Mouse (Mus musculus) cerebellum, adult (tissue): ENCODE data around the gene Serpinb11.
A peak's percentile ranks its signal among the peaks of the same experiment; 100 is the strongest.

Experiments
- ATAC-seq: cut with Nextera tagmentation; 2 replicates; pipeline ENCODE4 v1.9.2; 2017; ENCODE audit warnings: mild to moderate bottlenecking, moderate library complexity, mixed read lengths; ENCODE audit not compliant: insufficient number of reproducible peaks, low FRiP score, low TSS enrichment

Serpinb11 gene

GRCm38 (mm10) chr1:107360898-107361297, at the start of gene Serpinb11:
Gene Serpinb11 (plus strand): TSS chr1:107361198.
- ATAC-seq = no peak

GRCm38 (mm10) chr1:107345979-107346378, 15.0 kb upstream of the Serpinb11 start:
- ATAC-seq = peak; percentile 49; the same call in 1 of the 2 replicates

DNA sequence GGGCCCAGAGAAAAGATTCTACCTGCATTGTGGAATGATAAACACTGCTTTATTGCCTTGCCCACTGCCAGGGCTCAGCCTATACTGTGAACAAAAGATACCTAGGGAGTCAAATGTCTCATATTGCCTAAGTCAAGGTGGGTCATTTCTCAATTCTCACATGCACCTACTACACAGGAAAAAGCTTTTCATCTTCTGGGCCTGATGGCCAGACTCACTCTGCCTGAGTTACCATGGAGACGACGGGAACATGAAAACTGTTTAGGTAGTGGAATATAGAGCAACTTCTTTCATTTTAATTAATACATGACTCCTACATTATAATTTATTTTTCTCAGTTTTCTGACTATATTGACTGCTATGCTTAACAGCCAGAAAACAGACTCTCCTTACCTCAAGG, 14.2 kb upstream of the Serpinb11 start:
- no peak for ATAC-seq

GRCm38 (mm10) chr1:107350392-107350791, 10.6 kb upstream of the Serpinb11 start:
- no peak for ATAC-seq

GRCm38 (mm10) chr1:107351115-107351514, 9.9 kb upstream of the Serpinb11 start:
- ATAC-seq = no peak

GRCm38 (mm10) chr1:107353046-107353445, 8.0 kb upstream of the Serpinb11 start:
- no peak for ATAC-seq

DNA sequence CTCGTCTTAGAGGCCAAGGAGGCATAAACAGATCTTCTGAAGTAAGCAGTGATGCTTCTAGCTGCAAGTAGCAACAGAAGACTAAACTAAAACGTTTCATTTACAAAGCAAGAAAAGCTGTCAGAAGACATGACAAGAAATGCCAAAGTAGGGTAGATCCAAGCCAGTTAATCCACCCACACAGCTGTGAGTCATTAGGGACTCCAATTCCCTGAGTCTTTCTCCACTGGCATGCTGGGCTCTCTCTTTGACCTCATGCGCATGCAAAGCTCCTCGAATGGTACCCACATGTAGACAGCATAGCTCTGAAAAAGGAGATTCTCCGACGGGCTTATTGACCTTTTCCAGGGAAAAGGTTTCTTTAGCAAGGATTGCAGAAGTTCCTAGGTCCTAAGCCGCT, 5.0 kb downstream of the Serpinb11 start:
- no peak for ATAC-seq

- ATAC-seq = no peak
Observed at GRCm38 (mm10) chr1:107368944-107369343, 7.9 kb downstream of the Serpinb11 start.

DNA sequence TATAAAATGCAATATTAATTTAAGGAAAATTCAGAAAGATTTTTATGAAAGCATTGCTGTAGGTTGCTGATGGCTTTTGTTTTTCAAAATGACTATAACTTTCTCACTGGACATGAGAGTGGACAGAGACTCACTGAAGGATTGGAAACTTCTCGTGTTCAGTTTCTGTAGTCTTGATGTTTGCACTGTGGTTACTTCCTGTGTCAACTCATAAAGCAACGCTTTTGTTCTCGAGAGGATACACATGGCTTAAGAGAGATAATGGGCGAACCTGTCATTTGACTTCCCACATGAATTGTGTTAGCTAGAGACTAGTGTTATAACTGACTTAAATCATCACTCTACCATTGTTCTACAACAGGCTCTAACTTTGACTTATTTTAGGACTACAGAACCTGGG, 16.0 kb downstream of the Serpinb11 start:
- no peak for ATAC-seq

GRCm38 (mm10) chr1:107378368-107378767, 17.4 kb downstream of the Serpinb11 start:
- no peak for ATAC-seq

DNA sequence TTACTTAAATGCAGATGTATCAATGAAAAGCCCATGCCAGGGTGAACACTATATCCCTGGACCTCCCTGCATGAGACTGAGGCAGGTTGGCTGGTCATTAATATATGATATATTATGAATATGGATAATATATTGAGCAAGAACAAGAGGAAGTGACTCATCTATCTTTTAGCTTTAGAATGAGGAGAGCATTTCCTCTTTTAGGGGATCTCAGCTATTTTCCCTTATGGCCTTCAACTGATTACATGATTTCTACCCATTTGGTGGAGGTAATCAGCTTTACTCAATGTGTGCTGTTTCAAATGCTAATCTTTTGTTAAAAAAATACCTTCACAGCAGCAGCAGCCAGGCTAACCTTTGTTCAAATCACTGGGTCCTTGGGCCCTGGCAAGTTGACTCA, 20.5 kb downstream of the Serpinb11 start:
- no peak for ATAC-seq

DNA sequence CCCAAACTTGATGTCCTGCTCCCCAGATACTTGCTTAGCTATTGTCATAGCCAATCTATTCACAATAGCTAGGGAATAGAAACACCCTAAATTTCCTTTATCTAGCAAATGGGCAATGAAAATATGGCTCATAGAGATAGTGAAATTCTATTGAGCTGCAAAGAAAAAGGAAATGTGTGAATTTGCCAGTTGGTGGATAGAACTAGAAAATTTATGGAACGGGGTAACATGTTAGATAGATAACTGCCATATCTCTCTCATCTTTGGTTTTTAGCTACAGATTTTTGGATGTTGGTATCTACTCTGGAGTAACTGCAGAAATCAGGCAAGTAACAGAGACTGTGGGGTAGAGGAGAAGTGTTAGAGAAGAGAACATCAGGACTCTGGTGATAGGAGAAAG, 21.4 kb downstream of the Serpinb11 start:
- ATAC-seq = no peak

DNA sequence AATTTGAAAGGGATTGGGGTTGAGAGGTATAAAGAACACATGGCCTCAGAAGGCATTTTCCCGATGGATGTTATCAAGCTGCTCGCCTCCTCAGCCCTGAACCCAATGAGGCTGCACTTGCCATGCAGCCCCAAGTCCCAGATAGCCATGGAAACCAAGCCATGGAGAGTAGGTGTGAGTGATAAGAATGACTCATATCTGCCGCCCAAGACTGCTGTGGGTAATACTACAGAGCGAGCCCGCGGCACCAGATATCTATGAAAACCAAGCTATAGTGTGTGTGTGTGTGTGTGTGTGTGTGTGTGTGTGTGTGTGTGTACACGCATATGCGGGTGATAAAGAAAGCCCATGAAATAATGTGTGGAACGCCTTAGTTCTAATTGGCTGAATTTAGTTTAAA, 23.5 kb downstream of the Serpinb11 start:
- ATAC-seq = no peak

- ATAC-seq = no peak
Observed at GRCm38 (mm10) chr1:107389753-107390152, 28.8 kb downstream of the Serpinb11 start.

DNA sequence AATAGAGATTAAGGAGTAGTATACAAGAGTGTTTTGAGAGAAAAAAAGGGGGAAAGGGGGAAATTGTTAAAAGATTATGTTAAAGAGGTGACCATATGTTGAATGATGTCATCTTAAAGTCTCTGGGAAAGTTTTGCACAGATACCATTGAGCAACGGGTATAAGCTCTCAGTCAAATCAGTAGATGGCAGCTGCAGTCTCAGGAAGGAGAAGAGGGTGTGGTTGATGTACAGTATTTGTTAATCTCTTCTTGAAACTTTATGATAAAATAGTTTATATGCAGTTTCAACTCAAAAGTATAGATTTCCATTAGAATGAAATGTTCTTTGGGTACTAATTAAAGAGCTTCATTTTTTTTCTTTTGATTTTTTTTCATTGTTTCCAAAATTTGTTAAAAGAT, 36.5 kb downstream of the Serpinb11 start:
- ATAC-seq = no peak

GRCm38 (mm10) chr1:107399355-107399754, 38.4 kb downstream of the Serpinb11 start, which contains the start of gene Serpinb7:
Gene Serpinb7 (plus strand): TSS chr1:107399655.
- no peak for ATAC-seq

GRCm38 (mm10) chr1:107402082-107402481, 41.1 kb downstream of the Serpinb11 start:
- no peak for ATAC-seq

DNA sequence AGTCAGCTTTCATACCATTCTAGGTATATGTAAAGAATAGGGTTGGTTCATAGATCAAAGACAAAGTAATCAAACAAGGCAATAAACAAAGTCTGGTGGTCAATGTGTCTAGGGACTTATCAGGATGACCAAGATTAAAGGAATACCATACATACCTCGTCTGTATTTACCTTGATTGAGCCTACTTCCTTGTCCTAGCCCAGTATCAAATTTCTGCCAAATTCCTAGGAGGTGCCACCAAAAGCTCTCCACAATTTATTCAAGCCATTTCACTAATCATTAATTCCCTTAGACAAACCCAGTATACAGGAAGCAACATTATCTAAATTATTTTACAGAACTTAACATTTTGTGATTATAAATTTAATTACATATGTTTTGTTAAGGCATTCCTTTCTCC, 53.7 kb downstream of the Serpinb11 start:
- ATAC-seq = no peak

GRCm38 (mm10) chr1:107422487-107422886, 61.5 kb downstream of the Serpinb11 start:
- no peak for ATAC-seq
